Mouse (Mus musculus): ENCODE measurements at regions not wholly inside any gene's neighbourhood (a gene's known extent, or its start where the extent isn't known, plus 50 kb on each side); places are given as distances from the start of the nearest gene placed in this dataset.

- DNase-seq (ENCODE audit: low spot score in 2 of 2): peak in 1 of 2 experiments; percentile 17
These were observed 339.1 kb upstream of the Msl3l2 start for GRCm38 (mm10) chr10:55767571-55767970.

- no peak for DNase-seq (ENCODE audit: low spot score in 2 of 2)
These were observed 337.1 kb upstream of the Msl3l2 start for GRCm38 (mm10) chr10:55769642-55770041.

GRCm38 (mm10) chr10:55782674-55783469, 323.8 kb upstream of the Msl3l2 start:
- DNase-seq (ENCODE audit: low spot score in 2 of 2): no peak

GRCm38 (mm10) chr10:55813966-55814365, 292.8 kb upstream of the Msl3l2 start:
- no peak for DNase-seq (ENCODE audit: low spot score in 2 of 2)

GRCm38 (mm10) chr10:55851361-55851760, 255.4 kb upstream of the Msl3l2 start:
- no peak for DNase-seq (ENCODE audit: low spot score in 2 of 2)

- DNase-seq (ENCODE audit: low spot score in 2 of 2): no peak
These were observed 214.1 kb upstream of the Msl3l2 start for GRCm38 (mm10) chr10:55892606-55893005.

GRCm38 (mm10) chr10:55929100-55929499, 177.6 kb upstream of the Msl3l2 start:
- DNase-seq (ENCODE audit: low spot score in 2 of 2): no peak

- DNase-seq (ENCODE audit: low spot score in 2 of 2): no peak
These were observed 172.7 kb upstream of the Msl3l2 start for GRCm38 (mm10) chr10:55933993-55934392.

GRCm38 (mm10) chr10:55935447-55935846, 171.3 kb upstream of the Msl3l2 start:
- DNase-seq (ENCODE audit: low spot score in 2 of 2): no peak

- DNase-seq (ENCODE audit: low spot score in 2 of 2): no peak
These were observed 144.0 kb upstream of the Msl3l2 start for GRCm38 (mm10) chr10:55962627-55963203.
